Mouse (Mus musculus): Measurements from ENCODE around the gene Ncoa7.

- TF ChIP-seq CTCF (IDR thresholded peaks at IDR 0.05; ENCODE audit: control insufficient read depth, insufficient read depth, low read length), result no peak
- no peak for TF ChIP-seq POLR2A (IDR thresholded peaks at IDR 0.05; ENCODE audit: borderline replicate concordance, control insufficient read depth, low read depth, low read length)
Measured at GRCm38 (mm10) chr10:30716171-30716570, 87.0 kb downstream of the Ncoa7 start.

Measured in bone marrow, adult 2 months (tissue).